Mouse (Mus musculus): ENCODE measurements at regions not wholly inside any gene's neighbourhood (a gene's known extent, or its start where the extent isn't known, plus 50 kb on each side); places are given as distances from the start of the nearest gene placed in this dataset.

DNA sequence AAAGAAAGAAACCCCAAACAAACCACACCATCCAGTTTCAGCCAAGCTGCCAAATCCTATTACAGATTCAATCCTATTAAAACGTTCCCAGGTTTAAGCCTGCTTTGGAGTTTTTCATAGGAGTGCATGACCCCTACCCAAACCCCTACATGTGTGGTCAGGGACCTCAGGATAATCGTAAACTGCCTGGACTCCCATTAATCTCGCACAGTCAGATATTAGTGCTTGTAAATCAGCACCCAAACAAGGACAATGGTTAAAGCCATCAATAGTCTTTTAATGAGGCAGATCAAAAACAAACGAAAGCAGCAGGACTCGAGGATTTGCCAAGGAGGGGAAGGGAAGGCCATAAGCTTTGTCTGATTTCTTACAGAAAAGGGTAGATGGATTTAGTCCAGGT, 482.3 kb upstream of the Pou3f2 start:
- WGBS = 11% methylated on average over 5 of the region's 5 CpGs
- H3K27me3 ChIP-seq (replicated peaks; ENCODE audit: control insufficient read depth, insufficient read depth, low read length) = no peaks in the 10 kb centered on the region
- no peak for ATAC-seq
- H3K4me1 ChIP-seq (ENCODE audit: control insufficient read depth, insufficient read depth, low read length) = no peaks in the 10 kb centered on the region
- no peak overlapping the region for H3K27ac ChIP-seq (ENCODE audit: low read length)
- no peak overlapping the region for H3K4me2 ChIP-seq (ENCODE audit: low read depth, low read length)
- no peaks in the 10 kb centered on the region for H3K9me3 ChIP-seq (ENCODE audit: control insufficient read depth, low read length)
- H3K4me3 ChIP-seq (ENCODE audit: low read length) = no peak overlapping the region
- no peaks in the 10 kb centered on the region for H3K36me3 ChIP-seq (ENCODE audit: control insufficient read depth, insufficient read depth, low read length)
- no peak overlapping the region for H3K9ac ChIP-seq (ENCODE audit: low read depth, low read length)

DNA sequence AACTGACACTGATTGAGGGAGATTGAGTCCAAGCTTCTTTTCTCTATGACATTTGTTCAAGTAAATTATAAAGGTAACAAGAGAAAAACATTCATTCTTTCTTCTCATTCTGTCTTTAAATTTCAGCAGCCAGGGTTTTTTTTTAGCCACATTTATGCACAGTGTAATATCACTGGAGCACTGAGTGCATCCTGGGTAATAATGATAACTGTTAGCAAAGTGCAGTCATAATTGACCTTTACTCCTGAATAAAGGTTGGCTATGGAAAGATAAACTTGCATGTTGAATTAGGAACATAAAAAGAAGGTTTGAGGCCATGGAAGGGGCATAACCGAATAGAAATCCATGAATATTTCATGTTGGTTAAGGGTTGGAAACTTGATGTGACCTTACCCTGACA, 461.3 kb upstream of the Pou3f2 start:
- H3K4me1 ChIP-seq (ENCODE audit: control insufficient read depth, insufficient read depth, low read length) = no peaks in the 10 kb centered on the region
- peak; percentile 90 for ATAC-seq
- H3K27ac ChIP-seq (ENCODE audit: low read length) = no peak overlapping the region
- H3K36me3 ChIP-seq (ENCODE audit: control insufficient read depth, insufficient read depth, low read length) = no peaks in the 10 kb centered on the region
- H3K9ac ChIP-seq (ENCODE audit: low read depth, low read length) = no peak overlapping the region
- no peak overlapping the region for H3K4me3 ChIP-seq (ENCODE audit: low read length)
- H3K4me2 ChIP-seq (ENCODE audit: low read depth, low read length) = no peak overlapping the region
- H3K9me3 ChIP-seq (ENCODE audit: control insufficient read depth, low read length) = no peaks in the 10 kb centered on the region
- 50% methylated on average over 1 of the region's 1 CpGs for WGBS
- no peaks in the 10 kb centered on the region for H3K27me3 ChIP-seq (replicated peaks; ENCODE audit: control insufficient read depth, insufficient read depth, low read length)

DNA sequence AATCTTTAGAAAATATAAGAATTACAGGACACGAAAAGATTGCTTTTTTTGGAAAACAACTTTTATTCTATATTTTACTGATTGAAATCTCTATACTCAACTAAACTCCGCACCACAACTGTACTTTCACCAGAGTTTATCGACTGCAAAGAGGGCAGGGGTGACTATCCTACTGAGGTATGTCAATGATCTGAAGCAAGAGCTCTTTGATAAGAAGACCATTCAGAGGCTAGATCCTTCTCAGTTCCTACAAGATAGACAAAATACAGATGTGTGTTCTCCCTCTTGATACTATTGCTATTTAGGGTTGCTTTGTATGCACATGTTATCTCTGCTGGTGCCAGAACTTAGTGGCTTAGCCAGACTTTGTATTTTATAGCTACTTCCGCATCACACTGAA, 460.7 kb upstream of the Pou3f2 start:
- Histone ChIP-seq H3K4me1 (ENCODE audit: control insufficient read depth, insufficient read depth, low read length) (no peaks in the 10 kb centered on the region), H3K4me3 (ENCODE audit: low read length) (no peak overlapping the region), H3K4me2 (ENCODE audit: low read depth, low read length) (no peak overlapping the region), H3K9ac (ENCODE audit: low read depth, low read length) (no peak overlapping the region), H3K27me3 (replicated peaks; ENCODE audit: control insufficient read depth, insufficient read depth, low read length) (no peaks in the 10 kb centered on the region), H3K27ac (ENCODE audit: low read length) (no peak overlapping the region), H3K9me3 (ENCODE audit: control insufficient read depth, low read length) (no peaks in the 10 kb centered on the region), H3K36me3 (ENCODE audit: control insufficient read depth, insufficient read depth, low read length) (no peaks in the 10 kb centered on the region)
- ATAC-seq = peak; percentile 85
- WGBS = 75% methylated on average over 4 of the region's 4 CpGs

DNA sequence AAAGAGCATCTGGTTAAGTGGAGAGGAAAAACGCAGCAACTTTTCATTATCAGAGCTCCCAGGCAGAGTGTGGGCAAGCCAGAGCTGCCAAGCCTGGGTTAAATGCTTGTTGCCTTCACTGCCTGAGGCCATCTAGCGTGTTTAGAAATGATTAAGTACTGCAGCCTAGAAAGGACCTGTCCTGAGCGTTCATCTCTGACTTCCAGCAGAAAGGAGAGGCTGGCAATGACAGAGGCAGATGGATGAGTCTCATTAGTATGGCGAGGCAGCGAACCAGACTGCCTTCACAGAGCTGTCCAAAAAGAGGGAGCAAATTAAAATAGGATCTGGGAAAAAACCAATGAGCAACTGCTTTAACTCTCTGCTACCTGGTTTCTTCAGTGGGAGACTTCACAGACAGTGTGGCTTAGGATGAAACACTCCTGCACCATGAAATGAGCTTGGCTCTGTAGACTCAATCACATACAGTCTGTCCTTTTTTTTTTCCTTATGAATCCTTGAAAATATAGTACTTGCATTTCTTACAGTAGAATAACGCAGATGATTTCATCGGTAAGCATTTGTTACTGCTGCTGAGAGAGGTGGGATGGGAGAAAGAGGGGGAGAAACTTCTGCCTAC, 458.7 kb upstream of the Pou3f2 start:
- H3K4me3 ChIP-seq (ENCODE audit: low read length) = no peak overlapping the region
- H3K9me3 ChIP-seq (ENCODE audit: control insufficient read depth, low read length) = no peaks in the 10 kb centered on the region
- no peak overlapping the region for H3K9ac ChIP-seq (ENCODE audit: low read depth, low read length)
- H3K27ac ChIP-seq (ENCODE audit: low read length) = no peak overlapping the region
- no peak overlapping the region for H3K4me2 ChIP-seq (ENCODE audit: low read depth, low read length)
- ATAC-seq = no peak
- no peaks in the 10 kb centered on the region for H3K36me3 ChIP-seq (ENCODE audit: control insufficient read depth, insufficient read depth, low read length)
- H3K27me3 ChIP-seq (replicated peaks; ENCODE audit: control insufficient read depth, insufficient read depth, low read length) = no peaks in the 10 kb centered on the region
- H3K4me1 ChIP-seq (ENCODE audit: control insufficient read depth, insufficient read depth, low read length) = no peaks in the 10 kb centered on the region
- 39% methylated on average over 7 of the region's 7 CpGs for WGBS

DNA sequence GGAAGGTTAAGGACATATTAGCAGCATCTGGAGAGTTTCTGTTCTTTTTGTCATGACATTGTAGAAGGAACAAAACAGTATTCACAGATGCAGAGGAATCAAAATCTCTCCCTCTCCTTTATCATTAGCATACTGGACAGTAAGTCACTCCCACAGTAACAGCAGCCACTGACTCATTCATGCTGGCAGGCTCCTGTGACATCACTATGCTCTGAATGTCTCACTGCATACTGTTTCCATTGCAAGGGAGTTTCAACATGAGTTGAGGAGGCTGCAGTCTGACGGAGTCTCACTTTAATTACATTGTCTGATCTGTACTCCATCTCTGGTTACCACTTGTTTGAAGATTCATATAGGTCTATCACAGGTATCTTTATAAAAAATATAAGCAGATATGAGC, 450.1 kb upstream of the Pou3f2 start:
- 63% methylated on average over 1 of the region's 1 CpGs for WGBS
- no peak for ATAC-seq
- H3K4me2 ChIP-seq (ENCODE audit: low read depth, low read length) = no peak overlapping the region

DNA sequence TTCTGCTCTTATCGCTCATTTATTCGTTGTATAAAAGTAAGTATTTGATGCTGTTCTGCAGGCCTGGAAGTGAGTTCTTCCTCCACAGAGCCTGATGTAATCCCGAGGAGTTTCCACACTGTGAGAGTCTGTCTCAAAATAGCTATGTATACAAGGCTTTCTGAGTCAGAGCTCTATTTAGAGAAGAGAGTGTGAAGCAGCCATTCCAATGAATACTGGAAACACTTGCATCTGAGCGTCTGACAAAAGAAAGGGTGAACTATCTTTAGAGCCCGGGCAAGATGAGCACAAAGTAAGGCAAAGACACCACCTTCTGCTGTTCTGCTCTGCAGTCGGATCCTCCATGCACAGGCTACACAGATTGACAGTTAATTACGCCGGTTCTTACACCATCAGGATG, 436.0 kb upstream of the Pou3f2 start:
- H3K36me3 ChIP-seq (ENCODE audit: control insufficient read depth, insufficient read depth, low read length) = no peaks in the 10 kb centered on the region
- no peak overlapping the region for H3K27ac ChIP-seq (ENCODE audit: low read length)
- H3K9ac ChIP-seq (ENCODE audit: low read depth, low read length) = no peak overlapping the region
- no peak overlapping the region for H3K4me2 ChIP-seq (ENCODE audit: low read depth, low read length)
- no peak overlapping the region for H3K4me3 ChIP-seq (ENCODE audit: low read length)
- H3K9me3 ChIP-seq (ENCODE audit: control insufficient read depth, low read length) = no peaks in the 10 kb centered on the region
- no peak for ATAC-seq
- no peaks in the 10 kb centered on the region for H3K4me1 ChIP-seq (ENCODE audit: control insufficient read depth, insufficient read depth, low read length)
- WGBS = 78% methylated on average over 8 of the region's 8 CpGs
- H3K27me3 ChIP-seq (replicated peaks; ENCODE audit: control insufficient read depth, insufficient read depth, low read length) = no peaks in the 10 kb centered on the region

More for the DNA sequence above, 450.1 kb upstream of the Pou3f2 start:
- H3K9ac ChIP-seq (ENCODE audit: low read depth, low read length) = no peak overlapping the region
- H3K27ac ChIP-seq (ENCODE audit: low read length) = no peak overlapping the region
- no peaks in the 10 kb centered on the region for H3K36me3 ChIP-seq (ENCODE audit: control insufficient read depth, insufficient read depth, low read length)
- H3K4me3 ChIP-seq (ENCODE audit: low read length) = no peak overlapping the region
- H3K27me3 ChIP-seq (replicated peaks; ENCODE audit: control insufficient read depth, insufficient read depth, low read length) = no peaks in the 10 kb centered on the region
- no peaks in the 10 kb centered on the region for H3K9me3 ChIP-seq (ENCODE audit: control insufficient read depth, low read length)
- H3K4me1 ChIP-seq (ENCODE audit: control insufficient read depth, insufficient read depth, low read length) = no peaks in the 10 kb centered on the region

DNA sequence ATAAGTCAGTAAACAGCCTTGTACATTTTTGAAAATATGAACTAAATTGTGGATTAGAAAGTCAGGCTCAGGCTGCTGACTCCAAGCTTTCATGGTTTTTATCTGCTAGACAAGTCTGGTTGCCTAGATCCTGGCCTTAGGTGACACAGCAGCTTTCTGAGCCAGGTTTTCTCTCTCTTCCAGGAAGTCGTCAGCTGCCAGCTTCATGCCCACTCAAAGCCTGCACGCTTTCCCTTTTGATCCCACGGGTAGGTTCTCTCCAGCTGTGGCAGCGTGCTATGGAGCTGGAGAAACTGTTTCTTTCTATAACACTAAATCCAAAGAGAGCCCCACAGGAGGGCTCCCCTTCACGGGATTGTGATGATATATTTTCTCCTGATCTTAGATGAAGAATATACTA, 426.7 kb upstream of the Pou3f2 start:
- no peaks in the 10 kb centered on the region for H3K4me1 ChIP-seq (ENCODE audit: control insufficient read depth, insufficient read depth, low read length)
- no peak for ATAC-seq
- no peak overlapping the region for H3K9ac ChIP-seq (ENCODE audit: low read depth, low read length)
- H3K27me3 ChIP-seq (replicated peaks; ENCODE audit: control insufficient read depth, insufficient read depth, low read length) = no peaks in the 10 kb centered on the region
- H3K36me3 ChIP-seq (ENCODE audit: control insufficient read depth, insufficient read depth, low read length) = no peaks in the 10 kb centered on the region
- no peaks in the 10 kb centered on the region for H3K9me3 ChIP-seq (ENCODE audit: control insufficient read depth, low read length)
- no peak overlapping the region for H3K4me3 ChIP-seq (ENCODE audit: low read length)
- no peak overlapping the region for H3K4me2 ChIP-seq (ENCODE audit: low read depth, low read length)
- H3K27ac ChIP-seq (ENCODE audit: low read length) = no peak overlapping the region
- 66% methylated on average over 5 of the region's 5 CpGs for WGBS

DNA sequence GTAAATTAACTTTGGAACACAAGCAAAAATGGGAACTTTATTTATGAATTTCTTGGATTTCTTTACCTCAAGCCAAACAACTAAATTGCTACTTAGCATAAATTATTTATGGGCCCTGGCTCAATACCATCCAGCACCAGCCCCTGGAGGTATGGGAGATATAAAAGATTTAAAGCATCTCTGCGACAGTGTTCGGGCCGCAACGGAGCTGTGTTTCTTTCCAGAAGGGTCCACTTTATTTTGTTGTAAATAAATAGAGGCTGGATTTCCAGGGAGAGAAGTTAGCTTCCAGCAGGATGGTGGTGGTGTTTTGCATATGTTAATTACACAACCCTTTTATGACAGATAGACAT, 404.5 kb upstream of the Pou3f2 start:
- Histone ChIP-seq H3K4me2 (ENCODE audit: low read depth, low read length) (no peak overlapping the region), H3K27me3 (replicated peaks; ENCODE audit: control insufficient read depth, insufficient read depth, low read length) (no peaks in the 10 kb centered on the region), H3K4me3 (ENCODE audit: low read length) (no peak overlapping the region), H3K36me3 (ENCODE audit: control insufficient read depth, insufficient read depth, low read length) (no peaks in the 10 kb centered on the region), H3K9ac (ENCODE audit: low read depth, low read length) (no peak overlapping the region), H3K27ac (ENCODE audit: low read length) (no peak overlapping the region), H3K4me1 (ENCODE audit: control insufficient read depth, insufficient read depth, low read length) (no peaks in the 10 kb centered on the region), H3K9me3 (ENCODE audit: control insufficient read depth, low read length) (no peaks in the 10 kb centered on the region)
- WGBS = 77% methylated on average over 4 of the region's 4 CpGs
- no peak for ATAC-seq

DNA sequence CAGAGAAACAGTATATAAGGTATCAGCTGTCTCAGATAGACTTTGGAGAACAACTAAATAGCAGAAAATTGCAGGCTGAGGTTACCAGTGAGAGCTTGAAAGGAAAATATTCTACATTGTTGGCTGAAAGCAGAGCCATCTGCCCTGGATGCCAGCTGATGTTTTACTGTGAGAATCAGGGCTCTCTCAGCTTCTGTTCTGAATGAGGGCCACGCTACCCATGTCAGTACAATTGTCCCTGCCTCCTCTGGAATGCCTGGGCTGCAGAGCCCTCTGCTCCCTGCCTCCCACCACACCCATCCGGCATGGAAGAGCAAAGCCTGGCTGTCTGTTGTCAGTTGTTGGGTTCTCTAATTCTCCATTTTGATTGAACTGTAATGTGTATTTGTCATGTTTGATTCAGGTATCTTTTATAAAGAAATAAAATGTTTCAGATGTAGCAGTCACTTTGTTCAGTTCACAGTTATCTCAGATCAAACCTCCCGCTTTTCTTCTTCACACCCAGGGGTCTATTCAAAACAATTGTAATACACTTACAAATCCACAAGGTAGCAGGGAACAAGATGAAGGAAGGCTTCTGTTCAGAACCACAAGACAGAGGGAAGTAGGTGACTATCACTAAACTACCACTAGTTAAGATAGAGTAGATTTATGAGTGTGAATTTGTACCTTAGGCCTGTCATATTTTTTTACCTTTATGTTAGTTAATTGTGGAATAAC, 404.0 kb upstream of the Pou3f2 start:
- Histone ChIP-seq H3K36me3 (ENCODE audit: control insufficient read depth, insufficient read depth, low read length) (no peaks in the 10 kb centered on the region), H3K4me1 (ENCODE audit: control insufficient read depth, insufficient read depth, low read length) (no peaks in the 10 kb centered on the region), H3K27ac (ENCODE audit: low read length) (no peak overlapping the region), H3K9me3 (ENCODE audit: control insufficient read depth, low read length) (no peaks in the 10 kb centered on the region), H3K4me2 (ENCODE audit: low read depth, low read length) (no peak overlapping the region), H3K27me3 (replicated peaks; ENCODE audit: control insufficient read depth, insufficient read depth, low read length) (no peaks in the 10 kb centered on the region), H3K4me3 (ENCODE audit: low read length) (no peak overlapping the region), H3K9ac (ENCODE audit: low read depth, low read length) (no peak overlapping the region)
- no peak for ATAC-seq
- 52% methylated on average over 3 of the region's 3 CpGs for WGBS

DNA sequence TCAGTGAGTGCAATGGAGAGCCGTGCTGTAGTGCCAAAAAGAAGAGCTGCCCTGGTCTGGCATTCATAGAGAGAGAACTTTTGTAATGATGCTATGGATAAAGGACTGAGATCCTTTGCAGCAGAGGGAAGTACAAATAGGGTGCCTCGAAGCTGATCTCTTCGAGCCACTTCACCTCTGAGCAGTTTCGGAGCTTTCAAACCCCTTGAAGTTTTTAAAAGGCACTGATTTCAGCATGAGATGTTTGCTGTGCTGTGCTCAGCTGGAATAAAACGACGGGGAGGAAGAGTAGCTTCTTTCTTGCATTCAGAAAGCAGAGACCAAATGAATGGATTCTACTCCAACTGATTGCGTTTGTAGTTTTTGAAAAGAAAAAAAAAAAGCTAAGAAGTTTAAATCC, 392.5 kb upstream of the Pou3f2 start:
- H3K4me2 ChIP-seq (ENCODE audit: low read depth, low read length) = no peak overlapping the region
- no peak for ATAC-seq
- no peaks in the 10 kb centered on the region for H3K9me3 ChIP-seq (ENCODE audit: control insufficient read depth, low read length)
- no peaks in the 10 kb centered on the region for H3K27me3 ChIP-seq (replicated peaks; ENCODE audit: control insufficient read depth, insufficient read depth, low read length)
- no peaks in the 10 kb centered on the region for H3K36me3 ChIP-seq (ENCODE audit: control insufficient read depth, insufficient read depth, low read length)
- no peaks in the 10 kb centered on the region for H3K4me1 ChIP-seq (ENCODE audit: control insufficient read depth, insufficient read depth, low read length)
- 56% methylated on average over 7 of the region's 7 CpGs for WGBS
- no peak overlapping the region for H3K4me3 ChIP-seq (ENCODE audit: low read length)
- H3K9ac ChIP-seq (ENCODE audit: low read depth, low read length) = no peak overlapping the region
- H3K27ac ChIP-seq (ENCODE audit: low read length) = no peak overlapping the region

Measured in intestine, embryonic 16.5 days (tissue).